11 mouse cellular contexts compared by ENCODE assay signal in the genomic region with DNA sequence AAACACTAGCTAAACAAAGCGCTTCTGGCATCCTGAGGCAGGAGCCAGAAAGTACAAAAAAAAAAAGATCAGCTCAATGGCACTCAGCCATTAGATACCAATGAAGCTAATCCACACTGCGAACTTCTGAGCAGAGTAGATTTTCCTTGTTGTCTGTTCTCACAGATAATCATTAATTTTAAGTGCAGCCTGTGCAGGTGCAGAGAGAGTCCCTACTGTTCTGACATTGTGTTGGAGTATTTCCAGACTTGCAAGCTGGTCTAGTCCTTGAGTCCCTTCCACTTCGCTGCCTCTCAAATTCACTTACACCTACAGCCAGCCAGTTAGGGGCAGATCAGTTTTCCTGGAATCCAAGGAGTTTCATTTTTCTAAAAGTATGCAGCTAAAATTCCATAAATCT.
DNase-seq lines count a peak whose midpoint lies in the region; ATAC-seq lines count a peak whose summit lies in the region.
"Had no signal": no experiment of that assay in that cellular context is flagged by ENCODE, and none has a peak within 500 bp of the region (broad histone marks: within the 10 kb centered on the region; RNA-seq: fewer than 3 reads in every experiment).

No protein-coding gene starts in this region.

- no peaks in the 10 kb centered on the region for H3K9me3 ChIP-seq in forebrain, embryonic 12.5 days
- no peaks in the 10 kb centered on the region for H3K9me3 ChIP-seq in forebrain, embryonic 10.5 days
- no peaks in the 10 kb centered on the region for H3K9me3 ChIP-seq in midbrain, embryonic 13.5 days
- no peaks in the 10 kb centered on the region for H3K9me3 ChIP-seq in midbrain, embryonic 10.5 days (replicated peaks)
- H3K9me3 ChIP-seq in heart, embryonic 10.5 days: no peaks in the 10 kb centered on the region

- DNase-seq in forebrain, embryonic 10.5 days (ENCODE audit: extremely low spot score, low spot score): no peak
- DNase-seq in midbrain, embryonic 10.5 days (ENCODE audit: low spot score): no peak
- DNase-seq in cerebellum, adult 9-10 months: peak; percentile 76
- peak; percentile 16 to 32 for DNase-seq in layer of hippocampus, postnatal 10 days (ENCODE audit: low spot score in 2 of 2)
- DNase-seq in heart, embryonic 10.5 days (ENCODE audit: low spot score): no peak
- DNase-seq: heart, adult 2 months; kidney, postnatal 4 days; thymus, postnatal 25 days had no signal

- no peak overlapping the region for H3K27ac ChIP-seq in forebrain, embryonic 12.5 days
- H3K27ac ChIP-seq in forebrain, embryonic 10.5 days: no peak overlapping the region
- no peak overlapping the region for H3K27ac ChIP-seq in midbrain, embryonic 13.5 days
- H3K27ac ChIP-seq in midbrain, embryonic 10.5 days (replicated peaks): no peak overlapping the region
- no peak overlapping the region for H3K27ac ChIP-seq in heart, embryonic 10.5 days
- H3K27ac ChIP-seq: heart, adult 2 months had no signal

- no peak overlapping the region for H3K4me2 ChIP-seq in forebrain, embryonic 12.5 days
- H3K4me2 ChIP-seq in midbrain, embryonic 13.5 days (replicated peaks): no peak overlapping the region

- WGBS in forebrain, embryonic 12.5 days: 64% methylated on average over 3 of the region's 3 CpGs
- WGBS in forebrain, embryonic 10.5 days: 81% methylated on average over 3 of the region's 3 CpGs
- 78% methylated on average over 3 of the region's 3 CpGs for WGBS in midbrain, embryonic 13.5 days
- WGBS in midbrain, embryonic 10.5 days: 94% methylated on average over 3 of the region's 3 CpGs
- 88% methylated on average over 3 of the region's 3 CpGs for WGBS in heart, embryonic 10.5 days

- peak; percentile 79; the same call in 1 of the 2 replicates for ATAC-seq in forebrain, embryonic 12.5 days (ENCODE audit: low FRiP score)
- 0 out of 2 replicates have a peak, but pooled peaks have one; percentile 11 for ATAC-seq in midbrain, embryonic 13.5 days
- ATAC-seq in erythroid progenitor cell, adult 5-6 weeks (replicated peaks; ENCODE audit: low FRiP score, poor library complexity, severe bottlenecking): no peak

- H3K36me3 ChIP-seq in forebrain, embryonic 12.5 days (replicated peaks): no peaks in the 10 kb centered on the region
- no peaks in the 10 kb centered on the region for H3K36me3 ChIP-seq in forebrain, embryonic 10.5 days (replicated peaks)
- H3K36me3 ChIP-seq in midbrain, embryonic 13.5 days: no peaks in the 10 kb centered on the region
- no peaks in the 10 kb centered on the region for H3K36me3 ChIP-seq in midbrain, embryonic 10.5 days
- H3K36me3 ChIP-seq in heart, embryonic 10.5 days: no peaks in the 10 kb centered on the region

- H3K4me1 ChIP-seq in forebrain, embryonic 12.5 days: no peaks in the 10 kb centered on the region
- H3K4me1 ChIP-seq in forebrain, embryonic 10.5 days: no peaks in the 10 kb centered on the region
- H3K4me1 ChIP-seq in midbrain, embryonic 13.5 days (replicated peaks): no peaks in the 10 kb centered on the region
- no peaks in the 10 kb centered on the region for H3K4me1 ChIP-seq in midbrain, embryonic 10.5 days
- no peaks in the 10 kb centered on the region for H3K4me1 ChIP-seq in heart, embryonic 10.5 days

- H3K4me3 ChIP-seq in forebrain, embryonic 12.5 days (replicated peaks): no peak overlapping the region
- H3K4me3 ChIP-seq in forebrain, embryonic 10.5 days: no peak overlapping the region
- no peak overlapping the region for H3K4me3 ChIP-seq in midbrain, embryonic 13.5 days (replicated peaks)
- H3K4me3 ChIP-seq in midbrain, embryonic 10.5 days: no peak overlapping the region
- H3K4me3 ChIP-seq in heart, embryonic 10.5 days: no peak overlapping the region
- H3K4me3 ChIP-seq: heart, adult 2 months had no signal

- H3K27me3 ChIP-seq in forebrain, embryonic 12.5 days: no peaks in the 10 kb centered on the region
- H3K27me3 ChIP-seq in forebrain, embryonic 10.5 days (ENCODE audit: poor library complexity, severe bottlenecking): no peaks in the 10 kb centered on the region
- H3K27me3 ChIP-seq in midbrain, embryonic 13.5 days: no peaks in the 10 kb centered on the region
- H3K27me3 ChIP-seq in midbrain, embryonic 10.5 days (ENCODE audit: low read depth, poor library complexity, severe bottlenecking): no peaks in the 10 kb centered on the region
- H3K27me3 ChIP-seq in heart, embryonic 10.5 days (ENCODE audit: insufficient read depth, poor library complexity, severe bottlenecking): no peaks in the 10 kb centered on the region

- no peak overlapping the region for H3K9ac ChIP-seq in forebrain, embryonic 12.5 days
- H3K9ac ChIP-seq in midbrain, embryonic 13.5 days (replicated peaks): no peak overlapping the region

Comparison
In these comparisons a context has a peak if more than half of its experiments do, and no peak if none do; other contexts are left out.
1. DNase-seq: peak in cerebellum, adult 9-10 months (single experiment) and layer of hippocampus, postnatal 10 days (2 of 2); none in forebrain, embryonic 10.5 days (single experiment), midbrain, embryonic 10.5 days (single experiment) and heart, embryonic 10.5 days (single experiment).